In the genomic region with DNA sequence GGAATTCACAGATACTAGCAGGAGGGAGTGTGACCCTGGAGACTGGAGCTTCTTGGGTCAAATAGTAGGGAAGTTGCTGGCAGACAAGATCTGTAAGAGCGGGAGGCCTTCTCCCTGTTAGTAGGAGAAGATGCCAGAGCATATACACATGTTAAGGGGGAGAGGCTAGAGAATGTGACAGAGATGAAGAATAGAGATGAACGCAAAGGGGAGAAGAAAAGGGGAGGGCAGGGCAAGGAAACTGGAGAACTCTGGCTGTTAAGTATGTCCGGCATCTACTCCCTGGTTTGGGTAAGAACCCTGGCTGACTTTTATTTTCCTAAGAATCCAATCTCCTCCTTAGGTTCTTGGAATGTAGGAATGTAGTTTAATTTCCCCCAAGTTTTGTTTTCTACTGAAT, we compare ENCODE assay signal across 30 mouse cellular contexts.
A peak's percentile ranks its signal among the peaks of the same experiment; 100 is the strongest.
DNase-seq lines count a peak whose midpoint lies in the region; ATAC-seq and TF ChIP-seq lines count a peak whose summit lies in the region.
"Had no signal": no experiment of that assay in that cellular context is flagged by ENCODE, and none has a peak within 500 bp of the region (broad histone marks: within the 10 kb centered on the region; RNA-seq: fewer than 3 reads in every experiment).

No protein-coding gene starts in this region.

- 44% methylated on average over 3 of the region's 3 CpGs for WGBS in kidney, postnatal 0 days
- WGBS in kidney, adult 2 months, result 75% methylated on average over 3 of the region's 3 CpGs
- WGBS in stomach, embryonic 16.5 days, result 55% methylated on average over 3 of the region's 3 CpGs

- H3ac ChIP-seq in C2C12 (ENCODE audit: control insufficient read depth, insufficient read length, low read depth), result peak overlapping the region; percentile 5

- H3K36me3 ChIP-seq in kidney, postnatal 0 days (ENCODE audit: insufficient read depth, low read length), result no peaks in the 10 kb centered on the region
- H3K36me3 ChIP-seq in kidney, adult 2 months (ENCODE audit: control insufficient read depth, insufficient read depth, low read length), result no peaks in the 10 kb centered on the region
- no peaks in the 10 kb centered on the region for H3K36me3 ChIP-seq in C2C12 (ENCODE audit: control insufficient read depth, insufficient read depth)
- no peaks in the 10 kb centered on the region for H3K36me3 ChIP-seq in stomach, embryonic 16.5 days (ENCODE audit: control insufficient read depth, insufficient read depth, low read length)
- H3K36me3 ChIP-seq: embryonic facial prominence, embryonic 12.5 days; forebrain, embryonic 10.5 days; forebrain, embryonic 15.5 days; hindbrain, embryonic 12.5 days; limb, embryonic 13.5 days; neural tube, embryonic 13.5 days had no signal

- DNase-seq in kidney, postnatal 0 days (ENCODE audit: low spot score), result peak; percentile 73
- no peak for DNase-seq in kidney, adult 2 months
- DNase-seq in cerebellum, adult 11-12 months, result no peak
- no peak for DNase-seq in layer of hippocampus, adult 18-20 months (ENCODE audit: low spot score in 2 of 2)
- DNase-seq: adrenal gland, adult 8-10 months; B cell, adult 2 months; cerebellum, adult 11 months; cerebellum, adult 9-11 months; embryo, embryonic 11 days; gastrocnemius, postnatal 25 days; heart, postnatal 36 days; kidney, adult 11 months; kidney, postnatal 25 days; lung, postnatal 14 days; thymus, adult 2 months; thymus, postnatal 4 days had no signal

- no peaks in the 10 kb centered on the region for H3K4me1 ChIP-seq in kidney, postnatal 0 days (replicated peaks; ENCODE audit: insufficient read depth, low read length)
- H3K4me1 ChIP-seq in kidney, adult 2 months (ENCODE audit: control insufficient read depth, insufficient read depth, low read length), result no peaks in the 10 kb centered on the region
- peaks cover 10% of the 10 kb centered on the region for H3K4me1 ChIP-seq in embryonic fibroblast, embryonic 13.5 days (ENCODE audit: control insufficient read depth, insufficient read depth, low read length)
- H3K4me1 ChIP-seq in stomach, embryonic 16.5 days (ENCODE audit: control insufficient read depth, insufficient read depth, low read length), result no peaks in the 10 kb centered on the region
- H3K4me1 ChIP-seq: embryonic facial prominence, embryonic 12.5 days; forebrain, embryonic 10.5 days; forebrain, embryonic 15.5 days; hindbrain, embryonic 12.5 days; limb, embryonic 13.5 days; neural tube, embryonic 13.5 days had no signal

- H3K79me2 ChIP-seq in C2C12 (ENCODE audit: control insufficient read depth, insufficient read depth), result no peaks in the 10 kb centered on the region

- no peak overlapping the region for H3K27ac ChIP-seq in kidney, postnatal 0 days
- H3K27ac ChIP-seq in kidney, adult 2 months (ENCODE audit: insufficient read depth, low read depth, low read length), result no peak overlapping the region
- H3K27ac ChIP-seq in embryonic fibroblast, embryonic 13.5 days (ENCODE audit: insufficient read depth, low read length), result peak overlapping the region; percentile 84
- peak overlapping the region; percentile 74 for H3K27ac ChIP-seq in stomach, embryonic 16.5 days (ENCODE audit: low read length)
- H3K27ac ChIP-seq: embryonic facial prominence, embryonic 12.5 days; forebrain, embryonic 10.5 days; forebrain, embryonic 15.5 days; hindbrain, embryonic 12.5 days; hindbrain, postnatal 0 days; layer of hippocampus, adult 2 months; limb, embryonic 13.5 days; neural tube, embryonic 13.5 days had no signal

- H3K9me3 ChIP-seq in kidney, postnatal 0 days (replicated peaks; ENCODE audit: low read length), result no peaks in the 10 kb centered on the region
- H3K9me3 ChIP-seq in stomach, embryonic 16.5 days (replicated peaks; ENCODE audit: control insufficient read depth, low read length), result no peaks in the 10 kb centered on the region
- H3K9me3 ChIP-seq: embryonic facial prominence, embryonic 12.5 days; forebrain, embryonic 10.5 days; forebrain, embryonic 15.5 days; hindbrain, embryonic 12.5 days; limb, embryonic 13.5 days; neural tube, embryonic 13.5 days had no signal

- H3K9ac ChIP-seq in kidney, postnatal 0 days (ENCODE audit: low read depth, low read length), result no peak overlapping the region
- H3K9ac ChIP-seq in stomach, embryonic 16.5 days (ENCODE audit: low read length), result no peak overlapping the region
- H3K9ac ChIP-seq: embryonic facial prominence, embryonic 12.5 days; forebrain, embryonic 15.5 days; hindbrain, embryonic 12.5 days; limb, embryonic 13.5 days; neural tube, embryonic 13.5 days had no signal

- no peak for TF ChIP-seq POLR2A in kidney, adult 2 months (IDR thresholded peaks at IDR 0.05; ENCODE audit: low read depth, low read length)
- no peak for TF ChIP-seq POLR2A in embryonic fibroblast, embryonic 13.5 days (IDR thresholded peaks at IDR 0.05; ENCODE audit: low read depth, low read length)

- no peak overlapping the region for H3K4me3 ChIP-seq in kidney, postnatal 0 days (replicated peaks; ENCODE audit: low read depth, low read length)
- H3K4me3 ChIP-seq in kidney, adult 2 months (ENCODE audit: insufficient read depth, low read depth, low read length), result no peak overlapping the region
- H3K4me3 ChIP-seq in C2C12 (ENCODE audit: insufficient read depth, poor library complexity, severe bottlenecking), result no peak overlapping the region
- no peak overlapping the region for H3K4me3 ChIP-seq in embryonic fibroblast, embryonic 13.5 days (ENCODE audit: insufficient read depth, low read length)
- H3K4me3 ChIP-seq in stomach, embryonic 16.5 days (replicated peaks; ENCODE audit: low read length), result no peak overlapping the region
- H3K4me3 ChIP-seq: embryonic facial prominence, embryonic 12.5 days; forebrain, embryonic 10.5 days; forebrain, embryonic 15.5 days; hindbrain, embryonic 12.5 days; layer of hippocampus, adult 2 months; limb, embryonic 13.5 days; neural tube, embryonic 13.5 days had no signal

- no peaks in the 10 kb centered on the region for H3K27me3 ChIP-seq in kidney, postnatal 0 days (ENCODE audit: insufficient read depth, low read length)
- no peaks in the 10 kb centered on the region for H3K27me3 ChIP-seq in kidney, adult 2 months (replicated peaks; ENCODE audit: control insufficient read depth, insufficient read depth, low read length)
- no peaks in the 10 kb centered on the region for H3K27me3 ChIP-seq in C2C12 (ENCODE audit: control insufficient read depth, insufficient read depth, insufficient read length)
- no peaks in the 10 kb centered on the region for H3K27me3 ChIP-seq in stomach, embryonic 16.5 days (ENCODE audit: control insufficient read depth, insufficient read depth, low read length)
- H3K27me3 ChIP-seq: CH12.LX; embryonic facial prominence, embryonic 12.5 days; forebrain, embryonic 15.5 days; hindbrain, embryonic 12.5 days; limb, embryonic 13.5 days; neural tube, embryonic 13.5 days had no signal

- TF ChIP-seq CTCF in kidney, postnatal 0 days (IDR thresholded peaks at IDR 0.05; ENCODE audit: low read depth), result no peak
- no peak for TF ChIP-seq CTCF in kidney, adult 2 months (conservative IDR thresholded peaks at IDR 0.05; ENCODE audit: insufficient read depth, insufficient read length, low read depth, low read length)
- no peak for TF ChIP-seq CTCF in C2C12 (IDR thresholded peaks at IDR 0.05; ENCODE audit: control insufficient read depth, insufficient read depth, insufficient read length)
- TF ChIP-seq CTCF in embryonic fibroblast, embryonic 13.5 days (IDR thresholded peaks at IDR 0.05; ENCODE audit: borderline replicate concordance, insufficient read depth, low read length), result no peak

- no peaks in the 10 kb centered on the region for H3K79me3 ChIP-seq in C2C12 (ENCODE audit: low read depth)

- 0 out of 2 replicates have a peak, but pooled peaks have one; percentile 13 for ATAC-seq in kidney, postnatal 0 days (replicated peaks; ENCODE audit: low FRiP score, low read depth)
- ATAC-seq in stomach, embryonic 16.5 days (ENCODE audit: insufficient read depth, low FRiP score), result peak; percentile 47; the same call in 1 of the 2 replicates
- ATAC-seq: forebrain, embryonic 15.5 days; hindbrain, postnatal 0 days had no signal

- no peak overlapping the region for H3K4me2 ChIP-seq in kidney, postnatal 0 days (ENCODE audit: low read length)
- H3K4me2 ChIP-seq in stomach, embryonic 16.5 days (ENCODE audit: low read depth, low read length), result no peak overlapping the region
- H3K4me2 ChIP-seq: embryonic facial prominence, embryonic 12.5 days; forebrain, embryonic 15.5 days; heart, embryonic 11.5 days; hindbrain, embryonic 12.5 days; limb, embryonic 13.5 days; liver, embryonic 11.5 days; neural tube, embryonic 13.5 days had no signal

TF ChIP-seq in C2C12, 6 proteins besides CTCF, POLR2A, EP300 and RAD21:
- no peak for TF ChIP-seq MYOD1 (IDR thresholded peaks at IDR 0.05; ENCODE audit: control insufficient read depth, insufficient read length, low read depth)
- TF ChIP-seq USF1 (IDR thresholded peaks at IDR 0.05; ENCODE audit: low read depth), result no peak
- no peak for TF ChIP-seq CEBPB (IDR thresholded peaks at IDR 0.05; ENCODE audit: low read depth)
- TF ChIP-seq MAX (IDR thresholded peaks at IDR 0.05), result no peak
- no peak for TF ChIP-seq MYOG (IDR thresholded peaks at IDR 0.05; ENCODE audit: control insufficient read depth, extremely low read depth, insufficient read length)
- TF ChIP-seq FOSL1 (IDR thresholded peaks at IDR 0.05; ENCODE audit: insufficient read depth, low read length, poor library complexity, severe bottlenecking), result no peak

Comparison
In these comparisons a context has a peak if more than half of its experiments do, and no peak if none do; other contexts are left out.
1. H3K27ac ChIP-seq: peak in embryonic fibroblast, embryonic 13.5 days (single experiment) and stomach, embryonic 16.5 days (single experiment); none in kidney, postnatal 0 days (single experiment) and kidney, adult 2 months (single experiment).